Mouse (Mus musculus): ENCODE results near the gene Slc28a3. TPM values are rescaled to one million over a fixed set of nuclear protein-coding genes. Genes with fewer than 3 reads are reported as not detected.
A peak's percentile ranks its signal among the peaks of the same experiment; 100 is the strongest.

Gene Slc28a3
- total RNA-seq (2021) = not detected in 2 replicates
- long read RNA-seq, experiment 1 = 0 reads
- long read RNA-seq, experiment 2 = 0 reads

GRCm38 (mm10) chr13:58610716-58611115 lies at the start of gene Slc28a3:
TSS of gene Slc28a3 (minus strand) at chr13:58610877.
- DNase-seq = no peak

DNA sequence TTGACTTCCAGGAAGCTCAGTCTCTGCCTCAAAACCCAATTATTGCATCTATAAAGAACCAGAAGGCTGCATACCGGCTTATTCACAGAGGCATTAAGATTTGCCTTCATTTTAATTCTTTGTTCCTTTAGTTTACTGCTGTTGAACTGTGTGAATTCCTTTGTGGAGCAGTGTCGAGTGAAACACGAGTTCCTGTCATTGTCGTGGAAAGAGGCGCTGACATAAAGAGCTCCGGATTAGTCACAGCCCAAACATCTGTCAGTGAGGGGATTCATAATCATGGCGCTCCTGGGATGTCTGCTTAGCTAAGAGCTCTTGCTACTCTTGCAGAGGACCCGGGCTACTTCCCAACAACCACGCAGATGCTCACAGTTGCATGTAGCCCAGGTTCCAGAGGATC lies 47.3 kb upstream of the Slc28a3 start:
- no peak for DNase-seq

GRCm38 (mm10) chr13:58656885-58657284 lies 46.2 kb upstream of the Slc28a3 start:
- no peak for DNase-seq

DNA sequence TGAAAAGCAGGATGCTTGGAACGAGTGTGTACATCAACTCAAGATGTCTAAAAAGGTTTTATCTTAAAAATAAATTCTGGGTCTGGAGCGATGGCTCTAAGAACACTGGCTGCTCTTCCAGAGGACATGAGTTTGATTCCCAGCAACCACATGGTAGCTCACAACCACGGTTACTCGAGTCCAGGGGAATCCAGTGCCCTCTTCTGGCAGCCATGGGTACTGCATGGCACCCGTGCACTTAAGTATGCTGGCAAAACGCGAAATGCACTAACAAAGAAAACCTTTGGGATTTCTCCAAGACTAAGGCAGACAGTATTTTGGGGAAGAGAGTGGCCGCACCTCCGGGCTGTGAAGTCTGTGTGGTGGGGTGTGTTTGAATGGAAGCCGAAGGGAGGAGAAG lies 44.9 kb upstream of the Slc28a3 start:
- no peak for DNase-seq

- DNase-seq = peak; percentile 77
Measured at GRCm38 (mm10) chr13:58640330-58640729, 29.7 kb upstream of the Slc28a3 start.

DNA sequence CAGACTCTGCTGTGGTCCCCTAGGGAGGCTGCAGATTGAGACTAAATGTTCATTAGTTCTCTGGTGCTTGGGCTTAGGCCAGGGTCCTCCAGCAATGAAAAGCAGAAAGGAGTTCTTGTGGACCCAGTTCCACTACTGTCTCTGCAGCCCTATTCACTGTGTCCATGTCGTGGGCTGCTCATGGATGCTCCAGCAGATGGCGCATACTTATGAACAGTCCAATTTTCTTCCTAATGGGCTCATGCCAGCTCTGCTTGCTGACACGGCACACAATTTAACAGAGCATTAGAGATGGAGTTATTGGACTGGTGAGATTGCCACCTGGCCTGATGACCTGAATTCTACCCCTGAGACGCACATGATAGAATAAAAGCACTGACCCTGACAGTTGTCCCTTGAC lies 28.3 kb upstream of the Slc28a3 start:
- DNase-seq = peak; percentile 32

GRCm38 (mm10) chr13:58637360-58638002 lies 26.8 kb upstream of the Slc28a3 start:
- DNase-seq = peak; percentile 57

- DNase-seq = no peak
Measured at GRCm38 (mm10) chr13:58633887-58634286, 23.2 kb upstream of the Slc28a3 start.

DNA sequence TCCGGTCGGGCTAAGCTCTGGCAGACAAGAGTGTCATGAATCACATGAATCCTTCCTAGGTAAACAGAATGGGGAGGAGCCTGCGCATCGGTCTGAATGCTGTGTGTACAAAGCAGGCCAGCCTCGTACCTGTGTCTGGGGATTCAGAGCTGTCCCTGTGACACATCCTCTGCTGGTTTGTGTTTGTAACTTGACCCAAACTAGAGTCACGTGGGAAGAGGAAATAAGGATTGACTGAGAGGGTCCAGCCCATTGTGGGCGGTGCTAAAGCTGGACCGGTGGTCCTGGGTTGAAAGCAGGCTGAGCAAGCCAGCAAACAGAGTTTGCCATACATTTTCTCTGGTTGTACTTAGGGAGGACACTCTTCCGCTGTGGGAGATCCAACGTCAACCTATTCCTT lies 20.1 kb upstream of the Slc28a3 start:
- no peak for DNase-seq

GRCm38 (mm10) chr13:58629365-58630050 lies 18.8 kb upstream of the Slc28a3 start:
- DNase-seq = no peak

GRCm38 (mm10) chr13:58622647-58623046 lies 12.0 kb upstream of the Slc28a3 start:
- DNase-seq = no peak

DNA sequence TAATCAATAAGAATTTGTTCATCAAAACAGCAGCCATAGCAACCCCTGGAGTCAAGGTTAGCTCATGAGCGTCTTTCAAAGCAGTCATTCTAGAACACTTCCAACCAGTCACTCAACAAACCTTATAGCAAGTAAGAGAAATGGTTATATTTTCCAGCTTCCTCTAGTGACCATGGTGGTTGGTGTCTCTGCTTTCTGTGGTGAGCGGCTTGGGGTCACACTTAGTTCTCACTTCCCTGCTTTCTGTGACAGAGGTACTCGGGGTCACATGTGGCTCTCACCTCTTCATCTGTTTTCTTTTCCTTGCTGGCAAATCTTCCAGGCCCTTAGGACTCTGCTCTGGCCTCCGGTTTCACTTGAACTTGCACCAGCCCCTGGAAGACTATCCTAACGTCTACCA lies 8.6 kb upstream of the Slc28a3 start:
- DNase-seq = no peak

GRCm38 (mm10) chr13:58610059-58610458 lies 618 bp downstream of the Slc28a3 start:
- no peak for DNase-seq

DNA sequence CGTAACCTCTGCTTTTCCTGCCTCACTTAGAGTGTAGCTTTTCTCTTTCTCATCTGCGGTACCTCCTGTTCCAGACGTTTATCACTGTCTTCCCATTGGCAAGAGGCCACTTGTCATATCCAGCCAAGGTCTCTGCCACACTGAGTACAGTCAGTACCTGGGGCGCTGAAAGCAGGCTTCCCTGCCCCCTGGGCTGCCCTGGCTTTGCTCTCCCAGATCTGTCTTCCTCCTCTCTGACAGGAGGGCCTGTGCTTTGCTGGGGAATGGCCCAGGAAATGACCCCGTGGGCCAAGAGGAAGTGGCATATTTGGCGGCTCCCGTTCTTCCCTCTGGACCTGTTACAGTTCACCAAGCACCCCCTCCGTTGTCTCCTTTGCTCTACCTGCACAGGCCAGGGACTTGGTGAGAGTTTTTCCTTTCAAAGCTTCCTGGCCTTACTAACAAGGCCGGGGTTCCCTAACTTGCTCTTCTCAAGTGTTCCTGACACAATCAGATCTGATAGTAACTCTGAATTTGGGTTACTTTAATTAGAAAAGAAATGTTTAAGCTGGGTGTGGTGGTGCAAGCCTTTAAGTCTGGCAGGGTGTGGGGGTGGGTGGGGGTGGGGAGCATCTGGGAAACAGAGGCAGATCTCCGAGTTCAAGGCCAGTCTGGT lies 9.3 kb downstream of the Slc28a3 start:
- peak; percentile 87 for DNase-seq

- no peak for DNase-seq
Measured at GRCm38 (mm10) chr13:58598578-58598977, 12.1 kb downstream of the Slc28a3 start.

DNA sequence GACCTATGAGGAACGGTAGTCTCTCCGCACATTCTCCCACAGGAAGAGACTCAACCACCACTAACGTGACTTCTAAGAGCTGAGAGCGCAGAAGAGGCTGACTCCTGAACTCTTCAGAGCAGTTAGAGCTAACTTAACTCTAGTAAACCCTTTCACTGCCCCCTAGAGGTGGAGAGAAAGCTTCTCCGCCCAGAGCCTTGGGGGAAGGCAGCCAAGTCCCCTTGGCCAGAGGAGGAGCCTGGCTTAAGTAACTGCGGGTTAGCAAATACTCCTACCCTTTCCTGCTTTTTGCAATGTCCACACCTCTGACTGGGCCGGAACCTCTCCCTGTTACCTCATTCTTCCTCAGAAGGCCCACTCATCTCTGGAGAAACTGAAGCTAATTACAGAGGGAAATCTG lies 17.5 kb downstream of the Slc28a3 start:
- peak; percentile 85 for DNase-seq

- DNase-seq = no peak
Measured at GRCm38 (mm10) chr13:58591912-58592311, 18.8 kb downstream of the Slc28a3 start.

DNA sequence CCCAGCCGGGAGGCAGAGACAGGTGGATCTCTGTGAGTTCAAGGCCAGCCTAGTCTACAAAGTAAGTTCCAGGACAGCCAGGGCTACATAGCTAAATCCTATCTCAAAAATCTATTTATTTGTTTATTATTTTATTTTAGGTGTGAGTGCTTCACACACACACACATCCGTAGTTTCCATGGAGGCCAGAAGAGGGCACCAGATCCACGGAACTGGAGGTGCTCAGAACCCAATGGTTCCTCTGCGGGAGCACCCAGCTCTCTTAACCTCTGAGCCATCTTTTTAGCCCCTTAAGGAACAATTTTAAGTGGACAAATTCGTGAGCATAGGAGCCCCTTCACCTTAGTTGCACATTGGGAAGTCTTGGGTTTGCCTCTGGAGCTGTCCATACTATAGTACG lies 20.0 kb downstream of the Slc28a3 start:
- DNase-seq = peak; percentile 74

GRCm38 (mm10) chr13:58589517-58589858 lies 21.2 kb downstream of the Slc28a3 start:
- peak; percentile 85 for DNase-seq

GRCm38 (mm10) chr13:58588655-58589516 lies 21.8 kb downstream of the Slc28a3 start:
- DNase-seq = no peak

- DNase-seq = no peak
Measured at GRCm38 (mm10) chr13:58587962-58588361, 22.7 kb downstream of the Slc28a3 start.

GRCm38 (mm10) chr13:58566181-58566580 lies 44.5 kb downstream of the Slc28a3 start:
- no peak for DNase-seq

All from adrenal gland, postnatal 14 days (tissue).